ENCODE assay signal across 7 mouse cellular contexts in the genomic region with DNA sequence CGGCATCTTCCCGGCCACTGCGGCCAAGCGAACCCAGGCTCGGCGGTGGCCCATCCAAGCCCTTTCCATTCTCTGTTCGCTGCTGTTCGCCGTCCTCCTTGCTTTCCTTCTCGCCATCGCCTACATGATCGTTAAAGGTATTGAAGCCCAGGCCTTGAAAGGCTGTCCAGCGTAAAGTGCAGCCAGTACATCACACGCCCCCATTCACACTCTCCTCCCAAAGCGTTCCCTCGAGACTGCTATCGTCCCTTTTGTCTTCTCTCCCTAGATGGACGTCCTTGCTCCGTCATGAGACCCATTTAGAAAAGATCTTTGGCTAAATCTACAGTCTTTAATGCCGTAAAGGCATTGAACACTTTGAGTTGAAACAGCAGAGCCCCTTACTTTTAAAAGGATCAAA. TPM values are rescaled to one million over a fixed set of nuclear protein-coding genes. Genes with fewer than 3 reads are reported as not detected.
DNase-seq lines count a peak whose midpoint lies in the region; ATAC-seq and TF ChIP-seq lines count a peak whose summit lies in the region.

No protein-coding gene starts in this region.

- no peak for ATAC-seq in lung, embryonic 16.5 days (ENCODE audit: low read depth)
- ATAC-seq in hindbrain, embryonic 13.5 days (ENCODE audit: low FRiP score) = peak; percentile 2
- no peak for ATAC-seq in midbrain, postnatal 0 days (ENCODE audit: low FRiP score)

- no peak for DNase-seq in lung, postnatal 10 days
- peak; percentile 41 for DNase-seq in c-Kit-negative CD71-positive TER-119-positive erythroid progenitor cells, embryonic 14.5 days (ENCODE audit: low read depth, low spot score)
- DNase-seq in midbrain, postnatal 0 days (ENCODE audit: low spot score) = peak; percentile 47
- no peak for DNase-seq in cerebellum, postnatal 36 days
- DNase-seq in cerebellum, postnatal 25 days = no peak

- peaks cover 18% of the 10 kb centered on the region for H3K36me3 ChIP-seq in lung, embryonic 16.5 days (ENCODE audit: control insufficient read depth, insufficient read depth, low read length)
- peaks cover 21% of the 10 kb centered on the region for H3K36me3 ChIP-seq in hindbrain, embryonic 13.5 days
- 0 out of 2 replicates have a peak, but pooled peaks cover 2% of the 10 kb centered on the region for H3K36me3 ChIP-seq in midbrain, postnatal 0 days (ENCODE audit: insufficient read depth, low read length)

- no peak for TF ChIP-seq CTCF in midbrain, postnatal 0 days (IDR thresholded peaks at IDR 0.05)

- H3K4me2 ChIP-seq in lung, embryonic 16.5 days (ENCODE audit: low read depth, low read length) = peak overlapping the region; percentile 63
- H3K4me2 ChIP-seq in hindbrain, embryonic 13.5 days = peak overlapping the region; percentile 78
- H3K4me2 ChIP-seq in midbrain, postnatal 0 days (ENCODE audit: low read depth, low read length, poor library complexity, severe bottlenecking) = peak overlapping the region; percentile 81

- no peaks in the 10 kb centered on the region for H3K27me3 ChIP-seq in lung, embryonic 16.5 days (ENCODE audit: control insufficient read depth, insufficient read depth, low read depth, low read length)
- H3K27me3 ChIP-seq in hindbrain, embryonic 13.5 days = no peaks in the 10 kb centered on the region
- H3K27me3 ChIP-seq in midbrain, postnatal 0 days (ENCODE audit: insufficient read depth, low read length) = no peaks in the 10 kb centered on the region

- peaks cover 12% of the 10 kb centered on the region for H3K4me1 ChIP-seq in lung, embryonic 16.5 days (replicated peaks; ENCODE audit: control insufficient read depth, insufficient read depth, low read length)
- peaks cover 24% of the 10 kb centered on the region for H3K4me1 ChIP-seq in hindbrain, embryonic 13.5 days (replicated peaks)
- H3K4me1 ChIP-seq in midbrain, postnatal 0 days (ENCODE audit: insufficient read depth, low read length) = peaks cover 7% of the 10 kb centered on the region; the same call in 1 of the 2 replicates

- peak overlapping the region; percentile 89 for H3K9ac ChIP-seq in lung, embryonic 16.5 days (ENCODE audit: low read length)
- peak overlapping the region; percentile 85 for H3K9ac ChIP-seq in hindbrain, embryonic 13.5 days
- peak overlapping the region; percentile 59 for H3K9ac ChIP-seq in midbrain, postnatal 0 days (replicated peaks; ENCODE audit: low read length, poor library complexity, severe bottlenecking)

- H3K4me3 ChIP-seq in lung, embryonic 16.5 days (ENCODE audit: low read length) = peak overlapping the region; percentile 98
- H3K4me3 ChIP-seq in hindbrain, embryonic 13.5 days = peak overlapping the region; percentile 79
- H3K4me3 ChIP-seq in midbrain, postnatal 0 days (ENCODE audit: low read depth, low read length) = peak overlapping the region; percentile 59

- H3K9me3 ChIP-seq in lung, embryonic 16.5 days (ENCODE audit: control insufficient read depth, low read length) = no peaks in the 10 kb centered on the region
- H3K9me3 ChIP-seq in hindbrain, embryonic 13.5 days = no peaks in the 10 kb centered on the region
- H3K9me3 ChIP-seq in midbrain, postnatal 0 days (ENCODE audit: low read length) = no peaks in the 10 kb centered on the region

- 2% methylated on average over 20 of the region's 20 CpGs for WGBS in lung, embryonic 16.5 days
- under 1% methylated on average over 20 of the region's 20 CpGs for WGBS in hindbrain, embryonic 13.5 days
- WGBS in midbrain, postnatal 0 days = under 1% methylated on average over 20 of the region's 20 CpGs

- peak overlapping the region; percentile 98 for H3K27ac ChIP-seq in lung, embryonic 16.5 days (ENCODE audit: low read length)
- peak overlapping the region; percentile 96 for H3K27ac ChIP-seq in hindbrain, embryonic 13.5 days
- peak overlapping the region; percentile 95 for H3K27ac ChIP-seq in midbrain, postnatal 0 days (ENCODE audit: low read depth, low read length)

RNA-seq across cellular contexts. Expression of a gene that starts 0.9 kb away (rescaled TPM):
- polyA plus RNA-seq in lung, embryonic 16.5 days (2015; fragmentation: Nextera tagmentation; extraction: Ambion mirVana) = 48.2 and 57.4 TPM in 2 replicates
- polyA plus RNA-seq in hindbrain, embryonic 13.5 days (2015; fragmentation: Nextera tagmentation; extraction: Ambion mirVana) = 37.7 and 41.8 TPM in 2 replicates
- total RNA-seq in midbrain, postnatal 0 days (2014; rRNA removed) = 20.3 and 23.7 TPM in 2 replicates
- polyA plus RNA-seq in midbrain, postnatal 0 days (2015; fragmentation: Nextera tagmentation; extraction: Ambion mirVana) = 15.6 and 16.0 TPM in 2 replicates

RNA-seq across cellular contexts. Expression of a gene that starts 1.3 kb away (rescaled TPM):
- 129 and 141 TPM in 2 replicates for polyA plus RNA-seq in lung, embryonic 16.5 days (2015; fragmentation: Nextera tagmentation; extraction: Ambion mirVana)
- 133 TPM in 2 replicates for polyA plus RNA-seq in hindbrain, embryonic 13.5 days (2015; fragmentation: Nextera tagmentation; extraction: Ambion mirVana)
- total RNA-seq in midbrain, postnatal 0 days (2014; rRNA removed) = 34.3 and 45.1 TPM in 2 replicates
- polyA plus RNA-seq in midbrain, postnatal 0 days (2015; fragmentation: Nextera tagmentation; extraction: Ambion mirVana) = 76.9 and 92.9 TPM in 2 replicates

Comparison
In these comparisons a context has a peak if more than half of its experiments do, and no peak if none do; other contexts are left out.
1. DNase-seq: peak in c-Kit-negative CD71-positive TER-119-positive erythroid progenitor cells, embryonic 14.5 days (single experiment) and midbrain, postnatal 0 days (single experiment); none in lung, postnatal 10 days (single experiment), cerebellum, postnatal 36 days (0 of 2) and cerebellum, postnatal 25 days (0 of 2).
2. Peak in every context shown above with its lines, with median percentiles within 50 percentile points of each other: H3K27ac ChIP-seq, H3K4me2 ChIP-seq, H3K4me3 ChIP-seq and H3K9ac ChIP-seq.